Mouse (Mus musculus): ENCODE measurements at regions not wholly inside any gene's neighbourhood (a gene's known extent, or its start where the extent isn't known, plus 50 kb on each side); places are given as distances from the start of the nearest gene placed in this dataset.
"Not testable (repeated sequence)": the region's sequence is repeated elsewhere in the genome, so short reads cannot be mapped to it uniquely, and the experiment has no call there.

DNA sequence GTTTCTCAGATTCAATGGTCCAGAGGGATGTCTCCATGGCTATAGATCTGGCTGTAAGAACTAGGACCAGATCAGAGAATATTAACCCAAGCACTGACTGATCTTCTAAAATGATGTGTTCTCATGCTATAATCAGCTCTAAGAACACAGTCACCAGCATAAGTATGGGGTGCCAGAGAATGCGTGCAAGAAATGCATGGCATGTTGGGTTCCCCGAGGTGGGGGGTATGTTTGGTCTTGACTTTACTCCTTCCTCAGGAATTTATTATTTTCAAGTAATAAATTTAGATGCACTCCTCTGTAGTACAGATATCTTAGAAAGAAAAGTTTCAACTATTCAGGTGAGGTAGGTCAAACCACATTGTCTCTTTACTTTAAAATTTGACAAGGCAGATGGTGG, 246.5 kb upstream of the Pik3r1 start:
- DNase-seq = no peak
- intact Hi-C loops (cut with DNase I) = no loop called here

DNA sequence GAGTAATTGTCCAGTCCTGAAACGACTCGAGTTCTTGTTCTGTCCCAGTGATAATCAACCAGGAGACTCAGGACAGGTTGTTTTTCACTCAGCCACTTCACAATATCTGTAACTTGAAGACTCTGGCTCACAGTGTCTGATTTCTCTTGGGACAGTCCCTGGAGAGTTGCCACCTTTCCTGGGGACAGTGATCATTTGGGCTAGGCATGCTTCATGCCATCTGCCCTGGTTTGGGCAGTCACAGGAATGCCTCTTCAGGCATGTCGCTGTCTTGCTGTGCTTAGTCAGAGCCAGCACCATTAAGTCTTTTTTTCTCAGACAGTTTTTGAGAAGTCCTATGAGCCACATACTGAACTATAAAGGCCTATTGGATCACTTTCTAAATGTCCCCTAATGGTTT, 246.9 kb upstream of the Pik3r1 start:
- intact Hi-C loops (cut with DNase I) = no loop called here

DNA sequence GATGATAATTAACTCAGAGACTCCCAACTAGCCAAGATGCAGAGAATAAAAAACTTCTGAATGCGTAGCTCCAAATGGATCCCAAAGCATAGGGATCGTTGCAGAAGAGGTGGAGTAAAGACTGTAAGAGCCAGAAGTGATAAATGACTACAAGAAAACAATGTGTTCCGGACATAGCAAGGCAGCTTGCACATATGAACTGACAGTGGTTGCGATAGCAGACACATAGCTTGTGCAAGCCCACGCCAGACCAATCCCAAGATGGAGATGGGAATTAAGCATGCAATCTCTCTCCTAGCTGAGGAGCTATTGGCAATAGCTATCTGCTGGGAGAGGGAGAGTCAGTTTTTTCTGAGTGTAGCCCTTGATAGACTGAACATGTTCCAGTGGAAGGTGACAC, 248.5 kb upstream of the Pik3r1 start:
- intact Hi-C loops (cut with DNase I) = no loop called here
- DNase-seq = no peak

More for the DNA sequence above, 246.9 kb upstream of the Pik3r1 start:
- peak in 1 of 2 experiments; percentile 30 for DNase-seq

DNA sequence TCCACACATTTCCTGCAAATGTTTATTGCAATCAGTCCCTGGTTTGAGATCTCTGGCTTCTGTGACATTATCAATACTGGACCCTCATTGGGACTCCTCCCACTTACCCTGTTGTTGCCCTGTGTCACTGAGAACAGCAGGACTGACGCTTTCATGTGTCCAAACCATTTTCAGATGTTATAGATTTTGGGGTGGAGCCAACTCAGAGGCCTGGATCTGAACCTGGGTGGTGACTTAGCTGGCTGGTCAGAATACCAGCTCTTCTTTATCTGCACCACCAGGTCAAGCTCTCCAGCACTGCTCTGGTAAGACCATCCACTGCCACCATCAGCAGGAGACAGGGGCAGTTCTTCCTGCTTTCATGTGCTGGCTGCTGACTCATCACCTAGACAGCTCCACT, 254.3 kb upstream of the Pik3r1 start:
- intact Hi-C loops (cut with DNase I) = no loop called here
- DNase-seq = no peak

DNA sequence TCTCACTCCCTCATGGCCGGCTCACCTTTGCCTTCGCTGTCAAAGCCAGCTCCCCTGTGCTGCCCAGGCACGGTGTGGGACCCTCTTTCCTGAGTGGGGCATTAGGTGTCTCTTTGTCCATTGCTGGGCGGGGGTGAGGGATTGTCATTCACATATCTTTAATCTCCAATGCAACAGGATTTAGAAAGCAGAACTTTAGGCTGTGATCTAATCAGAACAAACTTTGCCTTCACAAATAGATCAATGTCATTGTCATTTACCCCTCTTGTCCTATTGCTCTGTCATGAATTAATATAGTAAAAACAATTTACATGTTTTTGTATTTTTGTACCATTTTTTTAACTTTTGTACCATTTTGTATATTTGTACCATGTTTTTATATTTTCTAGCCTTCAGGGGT, 254.7 kb upstream of the Pik3r1 start:
- intact Hi-C loops (cut with DNase I) = no loop called here
- no peak for DNase-seq

DNA sequence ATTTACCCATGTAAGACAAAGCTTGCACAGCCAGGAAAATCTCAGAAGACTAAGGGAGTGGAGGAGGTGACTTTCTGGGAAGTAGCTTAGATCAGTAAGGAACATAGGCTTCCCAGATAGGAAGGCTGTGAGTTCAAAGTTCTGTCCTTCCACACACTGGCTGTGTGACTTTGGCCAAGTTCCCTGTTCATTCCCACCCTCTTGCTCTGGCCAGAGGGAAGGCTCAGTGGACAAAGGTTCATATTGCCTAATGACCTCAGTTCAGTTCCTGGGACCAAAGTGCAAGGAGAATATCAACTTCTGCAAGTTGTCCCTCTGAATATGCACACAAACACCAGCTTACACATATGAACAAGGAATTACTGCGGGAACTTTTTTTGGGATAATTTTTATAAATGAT, 255.6 kb upstream of the Pik3r1 start:
- intact Hi-C loops (cut with DNase I) = no loop called here
- DNase-seq = no peak

DNA sequence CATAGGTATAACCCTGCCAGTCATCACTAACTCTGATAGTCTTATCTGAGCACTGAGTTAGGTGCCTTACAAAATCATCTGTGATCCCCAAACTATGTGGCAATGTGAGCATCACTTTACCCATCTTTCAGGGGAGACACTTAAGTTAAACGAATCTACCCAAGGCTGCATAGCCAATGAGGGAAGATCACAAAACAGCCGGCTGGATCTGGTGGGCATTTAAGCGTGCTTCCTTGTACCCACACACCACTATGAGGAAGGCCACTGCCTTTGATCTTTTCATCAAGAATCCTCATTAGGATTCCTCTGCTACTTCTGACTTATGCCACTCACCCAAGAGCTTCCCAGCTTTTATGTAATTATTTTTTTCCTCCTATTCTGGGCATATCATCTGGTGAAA, 257.1 kb upstream of the Pik3r1 start:
- intact Hi-C loops (cut with DNase I) = no loop called here
- DNase-seq = no peak

DNA sequence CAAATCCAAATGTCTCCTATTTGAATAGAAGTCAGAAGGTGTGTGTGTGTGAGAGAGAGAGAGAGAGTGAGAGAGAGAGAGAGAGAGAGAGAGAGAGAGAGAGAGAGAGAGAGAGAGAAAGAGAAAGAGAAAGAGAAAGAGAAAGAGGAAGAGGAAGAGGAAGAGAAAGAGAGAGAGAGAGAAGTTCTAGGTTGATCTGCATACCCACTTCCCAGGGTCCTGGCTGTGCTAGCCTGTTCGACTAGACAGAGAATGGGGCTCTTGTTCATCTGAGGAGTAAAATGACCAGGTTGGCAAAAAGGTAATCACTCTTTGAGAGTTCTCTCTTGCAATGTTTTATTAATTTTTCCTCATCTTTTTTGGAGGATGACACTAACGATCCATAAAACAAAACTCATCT, 257.5 kb upstream of the Pik3r1 start:
- DNase-seq; intact Hi-C loops (cut with DNase I): not testable (repeated sequence)

DNA sequence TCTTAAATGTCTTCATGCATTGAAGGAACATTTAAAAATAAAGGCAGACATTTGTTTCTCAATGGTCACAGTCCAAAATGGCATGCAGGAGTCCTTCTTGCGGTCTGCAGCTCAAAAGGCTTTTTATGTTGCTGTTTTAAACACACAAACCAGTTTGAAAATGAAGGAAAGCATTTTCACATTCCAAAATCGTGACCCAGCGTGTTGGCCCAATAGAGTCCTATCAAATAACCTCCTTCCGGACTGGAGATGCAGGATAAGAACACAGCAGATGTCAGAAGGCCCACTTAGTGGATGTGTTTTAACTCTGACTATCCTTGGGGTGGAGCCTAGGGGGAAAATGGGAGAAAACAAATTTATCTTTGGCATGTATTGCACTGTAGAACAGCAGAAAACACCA, 263.4 kb upstream of the Pik3r1 start:
- DNase-seq = peak in 1 of 2 experiments; percentile 10
- intact Hi-C loops (cut with DNase I) = no loop called here

DNA sequence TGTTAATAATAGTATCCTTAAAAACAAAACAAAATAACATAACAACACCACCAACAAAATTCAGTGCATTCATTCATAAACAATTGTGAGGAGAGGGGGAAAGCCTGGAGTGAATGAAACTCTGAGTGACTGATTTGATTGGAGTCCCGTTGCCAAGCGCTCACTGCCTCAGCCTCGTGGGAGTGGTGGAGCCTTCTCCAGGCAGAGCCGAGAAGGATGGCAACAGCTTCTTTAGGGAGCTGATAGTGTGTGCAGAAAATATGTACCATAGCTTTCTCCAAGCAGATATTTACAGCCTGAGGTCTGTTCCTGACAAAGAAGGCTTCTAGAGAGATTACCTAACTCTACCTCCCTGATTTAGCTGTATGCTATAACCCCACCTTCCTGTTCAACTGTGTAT, 266.5 kb upstream of the Pik3r1 start:
- DNase-seq = no peak
- intact Hi-C loops (cut with DNase I) = no loop called here

DNA sequence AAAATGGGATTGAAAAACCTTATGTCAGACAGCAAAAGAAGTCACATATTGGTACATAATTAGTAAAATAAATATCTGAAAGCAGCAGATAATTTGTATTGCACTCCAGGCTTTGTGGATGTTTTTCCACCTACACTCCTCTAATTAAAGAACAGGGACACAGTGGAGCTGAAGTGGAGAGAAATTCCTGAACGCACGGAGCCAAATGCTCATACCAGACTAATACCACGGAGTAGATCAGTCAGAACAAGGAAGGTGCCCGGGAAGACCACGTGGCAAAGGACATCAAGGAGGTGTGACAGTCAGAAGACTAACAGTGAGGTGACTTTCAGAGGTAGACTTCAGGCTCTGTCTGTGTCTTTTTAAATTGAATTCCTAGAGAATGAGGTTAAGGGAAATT, 268.0 kb upstream of the Pik3r1 start:
- intact Hi-C loops (cut with DNase I) = no loop called here
- DNase-seq = peak; percentile 15 to 35

DNA sequence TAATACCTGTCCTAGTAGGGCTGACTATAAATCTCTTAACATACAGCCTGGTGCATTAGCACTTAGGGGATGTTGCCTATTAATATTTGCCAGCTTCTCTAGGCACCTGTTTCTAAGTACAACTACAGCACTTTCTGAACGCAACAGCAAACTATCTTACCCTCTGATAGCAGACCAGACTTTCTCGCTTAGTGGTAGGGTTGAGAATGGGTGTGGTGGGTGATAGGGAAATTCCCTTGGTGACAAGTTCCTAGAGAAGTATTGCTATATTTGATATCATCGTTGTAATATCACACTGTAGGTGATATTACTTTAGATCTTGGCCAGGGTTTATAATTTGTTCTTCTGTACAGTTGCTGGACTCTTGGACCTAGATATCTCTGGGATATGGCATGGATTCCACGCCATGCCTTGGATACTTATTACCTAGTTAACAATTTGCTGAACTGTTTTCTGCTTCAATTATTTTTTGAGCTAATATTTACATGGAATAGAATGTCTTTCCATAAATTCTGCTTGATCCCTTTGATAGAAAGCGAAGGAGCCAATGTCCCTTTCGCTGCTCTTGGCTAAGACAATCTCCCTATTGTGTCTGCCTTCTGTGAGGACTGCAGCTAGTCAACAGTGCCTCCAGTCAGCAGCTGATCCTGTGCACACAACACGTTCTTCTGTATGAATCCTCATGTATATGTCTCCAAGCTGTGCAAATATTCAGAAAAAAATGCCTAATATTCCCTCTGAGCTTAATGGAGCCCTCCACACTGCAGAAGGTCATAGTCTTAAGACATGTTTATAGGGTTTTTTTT, 269.0 kb upstream of the Pik3r1 start:
- intact Hi-C loops (cut with DNase I) = no loop called here
- DNase-seq = no peak

DNA sequence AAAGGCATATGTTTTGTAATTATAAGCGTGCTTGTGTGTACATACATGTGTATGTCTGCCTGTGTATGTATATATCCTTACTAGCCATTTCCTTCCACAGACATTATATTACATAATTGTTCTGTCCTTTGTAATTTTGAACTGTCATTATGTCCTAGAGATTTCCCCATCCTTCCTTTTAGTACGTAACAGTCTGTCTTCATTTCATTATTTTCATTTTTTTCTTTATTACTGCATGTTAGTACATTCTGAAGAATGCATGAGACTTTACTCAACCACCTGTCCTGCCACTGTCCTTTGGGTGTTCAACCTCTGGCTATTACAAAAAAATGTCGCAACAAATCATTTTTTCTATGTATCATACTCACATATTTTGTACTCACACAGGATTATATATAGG, 292.2 kb upstream of the Pik3r1 start:
- intact Hi-C loops (cut with DNase I) = no loop called here
- no peak for DNase-seq

DNA sequence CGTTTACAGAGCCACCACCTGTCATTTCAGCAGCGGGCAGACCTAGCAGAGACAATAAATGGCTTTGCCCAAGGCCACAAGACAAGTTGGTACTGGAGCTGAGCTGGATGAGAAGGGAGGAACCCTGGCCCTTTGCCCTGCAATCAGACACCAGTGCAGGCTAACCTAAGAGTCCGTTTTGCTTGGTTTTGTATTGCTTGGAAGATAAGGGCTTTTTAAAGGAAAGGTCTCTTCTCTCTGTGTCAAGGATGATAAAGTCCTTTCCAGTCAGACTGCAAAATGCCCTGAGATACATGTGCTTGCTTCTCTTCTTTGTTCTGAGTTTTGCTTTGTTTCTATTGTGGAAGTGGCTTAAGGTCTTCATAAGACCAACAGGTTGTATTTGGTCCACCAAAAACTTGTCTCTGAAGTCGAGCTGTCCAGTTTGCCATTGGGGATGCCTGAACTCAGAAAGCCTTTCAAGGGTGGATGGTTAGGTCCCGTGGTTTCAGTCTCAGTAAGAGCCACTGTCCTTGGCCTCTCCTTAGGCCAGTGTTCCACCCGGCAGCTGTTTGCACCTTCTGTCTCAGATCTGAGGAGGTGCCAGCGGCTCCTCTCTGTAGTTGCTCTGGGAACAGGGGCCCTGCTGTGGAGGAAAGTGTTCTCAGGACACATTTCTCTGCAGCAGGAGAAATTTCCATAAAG, 296.7 kb upstream of the Pik3r1 start:
- DNase-seq = peak; percentile 8
- intact Hi-C loops (cut with DNase I) = no loop called here

DNA sequence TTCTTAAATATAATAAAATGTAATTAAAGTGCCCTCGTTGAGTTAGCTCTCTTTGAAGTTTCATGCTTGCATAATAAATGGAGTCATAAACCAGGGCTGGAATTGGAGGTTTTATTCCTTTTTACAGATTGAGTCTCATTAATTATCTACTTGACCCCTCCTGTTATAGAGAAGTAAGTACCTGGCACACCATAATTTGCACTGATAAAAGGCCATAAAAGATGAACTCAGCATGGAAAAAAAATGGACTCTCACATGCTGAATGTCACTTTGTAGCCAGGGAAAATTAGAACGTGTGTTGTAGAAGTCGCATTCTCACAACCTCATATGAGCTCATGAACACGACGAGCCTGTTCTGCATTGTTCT, 297.2 kb upstream of the Pik3r1 start:
- DNase-seq = no peak
- intact Hi-C loops (cut with DNase I) = no loop called here

DNA sequence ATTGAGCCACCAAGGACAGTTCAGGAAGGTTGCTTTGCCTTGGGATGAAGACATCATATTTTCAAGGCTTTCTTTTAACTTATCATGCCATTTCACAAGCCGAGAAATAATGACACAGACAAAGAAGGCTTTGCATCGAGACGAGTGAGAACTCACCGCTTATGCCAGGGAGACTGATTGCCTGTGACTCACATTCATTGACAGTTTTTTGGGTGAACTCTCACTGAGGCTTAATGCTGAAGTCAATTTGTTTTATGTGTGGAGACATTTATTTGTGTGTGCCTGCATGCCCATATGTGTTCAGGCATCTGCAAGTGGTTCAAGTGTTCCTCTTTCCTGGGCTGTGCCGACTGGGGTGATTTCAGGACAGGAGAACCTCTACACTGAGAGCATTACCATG, 297.8 kb upstream of the Pik3r1 start:
- DNase-seq = no peak
- intact Hi-C loops (cut with DNase I) = no loop called here

DNA sequence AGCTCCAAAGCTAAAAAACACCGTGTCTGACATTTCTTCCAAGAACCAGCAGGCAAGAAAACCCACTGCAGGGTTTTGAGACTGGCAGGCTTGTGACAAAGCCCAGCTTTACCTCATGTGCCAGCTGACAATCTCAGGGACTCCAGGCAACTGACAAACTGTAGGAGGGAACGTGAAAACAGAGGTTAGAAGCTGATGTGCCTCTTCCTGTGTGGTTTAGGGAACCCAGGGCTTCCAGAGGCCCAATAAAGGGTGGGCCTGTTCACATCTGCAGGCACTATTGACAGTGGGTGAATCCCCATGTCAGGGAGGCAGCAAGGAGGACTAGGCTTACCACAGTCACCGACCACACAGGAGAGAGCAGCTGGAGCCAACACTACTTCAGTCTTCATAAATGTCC, 302.7 kb upstream of the Pik3r1 start:
- intact Hi-C loops (cut with DNase I) = no loop called here
- DNase-seq = no peak

DNA sequence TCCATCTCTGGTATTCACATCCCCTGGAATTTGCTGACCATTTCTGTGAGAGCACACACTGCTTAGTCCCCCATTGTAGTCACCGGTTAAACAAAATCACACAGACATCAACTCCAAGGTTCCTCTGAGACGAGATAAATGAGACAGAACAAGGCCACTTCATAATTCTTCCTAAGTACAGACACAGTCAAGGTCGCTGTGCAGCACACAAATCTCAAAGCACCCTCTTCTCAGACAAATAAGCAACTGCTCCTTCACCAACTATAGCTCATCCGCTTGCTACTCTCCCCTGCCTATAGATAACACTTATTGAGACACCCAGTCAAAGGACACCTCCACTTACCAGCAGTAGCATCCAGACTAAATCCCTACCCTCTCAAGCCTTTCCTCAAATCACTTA, 304.3 kb upstream of the Pik3r1 start:
- DNase-seq = no peak
- intact Hi-C loops (cut with DNase I) = no loop called here

DNA sequence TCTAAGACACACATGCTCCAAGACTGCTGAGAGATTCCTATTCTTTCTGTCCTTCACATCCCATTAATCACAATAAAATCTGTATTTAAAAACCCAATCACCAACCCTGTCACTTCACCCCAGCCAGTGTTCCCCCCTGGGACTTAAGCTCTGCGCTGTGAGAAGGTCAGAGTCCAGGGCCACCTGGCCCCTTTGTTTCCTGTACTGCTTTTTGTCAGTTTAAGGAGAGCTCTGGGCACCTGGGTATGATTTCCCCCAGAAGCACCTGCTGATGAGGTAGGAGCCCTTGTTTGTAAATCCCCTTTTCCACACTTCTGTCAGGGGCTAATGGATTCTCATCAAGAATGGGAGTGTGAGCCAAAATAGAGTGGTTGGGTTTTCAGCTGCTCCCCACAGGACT, 319.7 kb upstream of the Pik3r1 start:
- no peak for DNase-seq
- intact Hi-C loops (cut with DNase I) = no loop called here

DNA sequence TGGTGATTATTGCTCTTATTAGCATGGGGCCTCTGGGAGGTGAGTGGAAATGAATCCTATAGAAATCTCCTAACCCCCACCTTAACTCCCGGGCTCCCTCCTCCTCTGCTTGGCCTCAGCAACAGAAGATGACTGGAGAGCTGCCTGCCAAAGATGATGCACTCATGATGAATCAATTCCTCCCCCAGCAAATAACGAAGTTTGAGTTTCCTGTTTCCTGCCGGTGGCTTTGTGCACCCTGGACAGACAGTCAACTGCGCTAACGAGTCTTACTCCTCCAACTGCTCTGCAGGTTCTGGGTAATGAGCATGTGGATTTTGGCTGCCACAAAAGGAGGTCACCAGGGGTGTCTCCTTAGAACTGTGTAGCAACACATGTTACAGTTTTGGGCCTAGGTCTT, 321.5 kb upstream of the Pik3r1 start:
- DNase-seq = no peak
- intact Hi-C loops (cut with DNase I) = no loop called here

DNA sequence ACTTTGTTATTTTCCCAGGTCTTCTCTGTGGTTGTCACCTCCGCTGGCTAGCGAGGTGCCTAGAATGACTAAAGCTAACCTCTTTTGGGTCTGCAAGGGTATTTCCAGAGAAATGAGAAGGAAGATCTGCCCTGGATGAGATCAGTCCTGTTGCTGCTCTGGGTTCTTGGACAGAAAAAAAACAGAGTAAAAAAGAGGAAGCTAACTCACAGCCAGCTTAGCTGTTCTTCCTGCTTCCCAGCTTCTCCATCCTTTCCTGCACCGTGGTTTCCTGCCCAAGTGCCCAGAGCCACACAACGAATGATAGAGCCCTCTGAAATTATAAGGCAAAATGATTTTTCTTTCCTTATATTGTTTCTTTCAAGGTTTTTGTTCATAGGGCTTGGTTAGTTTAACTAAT, 326.2 kb upstream of the Pik3r1 start:
- intact Hi-C loops (cut with DNase I) = no loop called here
- no peak for DNase-seq

DNA sequence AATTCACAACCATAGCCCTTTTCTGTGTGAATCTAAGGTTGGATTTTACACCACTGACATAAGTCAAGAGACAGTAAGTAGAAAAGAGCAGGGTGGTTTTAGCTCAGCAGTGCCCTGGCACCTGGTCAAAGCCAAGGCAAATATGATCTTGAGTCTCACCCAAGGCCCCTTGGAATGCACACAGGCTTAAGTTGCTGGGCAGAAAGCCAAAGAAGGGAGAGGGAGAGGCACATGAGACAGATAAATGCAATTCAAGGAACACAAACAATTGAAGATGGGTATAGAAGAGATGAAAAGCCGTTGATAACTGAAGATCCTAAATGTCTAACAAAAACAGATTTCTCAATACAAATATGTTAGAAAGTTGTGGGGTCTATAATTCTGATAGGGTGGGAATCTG, 335.1 kb upstream of the Pik3r1 start:
- intact Hi-C loops (cut with DNase I) = no loop called here
- DNase-seq = no peak

DNA sequence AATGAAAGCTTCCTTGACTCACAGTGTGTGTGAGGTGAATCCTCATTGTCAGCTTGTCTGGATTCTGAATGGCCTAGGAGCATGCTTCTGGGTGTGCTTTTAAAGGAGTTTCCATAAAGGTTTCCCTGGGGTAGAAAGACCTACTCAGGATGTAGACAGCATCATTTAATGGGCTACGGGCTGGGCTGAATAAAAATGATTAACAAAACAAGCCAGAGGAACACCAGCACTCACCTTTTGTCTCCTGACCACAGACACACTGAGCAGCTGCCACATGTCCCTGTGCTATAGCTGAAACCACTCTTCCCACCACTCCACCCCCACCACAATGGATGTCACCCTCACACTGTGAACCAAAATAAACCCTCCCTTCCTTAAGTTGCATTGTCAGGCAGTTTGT, 338.2 kb upstream of the Pik3r1 start:
- no peak for DNase-seq
- intact Hi-C loops (cut with DNase I) = no loop called here

Measured in heart, postnatal 14 days (tissue).